In genomic region chr3:95693821-95694807, GRCm38 (mm10) we compare ENCODE assay signal across 8 mouse cellular contexts. TPM values are rescaled to one million over a fixed set of nuclear protein-coding genes. Genes with fewer than 3 reads are reported as not detected.
DNase-seq lines count a peak whose midpoint lies in the region; ATAC-seq and TF ChIP-seq lines count a peak whose summit lies in the region.
"Had no signal": no experiment of that assay in that cellular context is flagged by ENCODE, and none has a peak within 500 bp of the region (broad histone marks: within the 10 kb centered on the region; RNA-seq: fewer than 3 reads in every experiment).

No protein-coding gene starts in this region.

- H3K4me2 ChIP-seq in neural tube, embryonic 15.5 days, result no peak overlapping the region
- no peak overlapping the region for H3K4me2 ChIP-seq in heart, postnatal 0 days (ENCODE audit: low read depth, low read length)
- no peak overlapping the region for H3K4me2 ChIP-seq in lung, embryonic 15.5 days
- no peak overlapping the region for H3K4me2 ChIP-seq in midbrain, embryonic 16.5 days (ENCODE audit: low read length)
- H3K4me2 ChIP-seq: neural tube, embryonic 12.5 days had no signal

- H3K27me3 ChIP-seq in neural tube, embryonic 15.5 days (replicated peaks), result no peaks in the 10 kb centered on the region
- no peaks in the 10 kb centered on the region for H3K27me3 ChIP-seq in heart, postnatal 0 days (ENCODE audit: control insufficient read depth, insufficient read depth, low read length)
- H3K27me3 ChIP-seq in lung, embryonic 15.5 days, result no peaks in the 10 kb centered on the region
- no peaks in the 10 kb centered on the region for H3K27me3 ChIP-seq in midbrain, embryonic 16.5 days (ENCODE audit: control insufficient read depth, insufficient read depth, low read depth, low read length)
- H3K27me3 ChIP-seq: neural tube, embryonic 12.5 days had no signal

- TF ChIP-seq CTCF in heart, postnatal 0 days (IDR thresholded peaks at IDR 0.05; ENCODE audit: low read depth), result no peak

- DNase-seq in neural tube, embryonic 10.5 days (ENCODE audit: extremely low spot score, low spot score), result peak; percentile 15
- no peak for DNase-seq in heart, postnatal 0 days (ENCODE audit: low spot score)
- no peak for DNase-seq in testis, postnatal 10 days (ENCODE audit: low spot score)
- DNase-seq in frontal cortex, postnatal 25 days (ENCODE audit: low spot score in 2 of 2), result no peak

- TF ChIP-seq EP300 in heart, postnatal 0 days (IDR thresholded peaks at IDR 0.05; ENCODE audit: low read depth), result no peak

- no peak overlapping the region for H3K27ac ChIP-seq in neural tube, embryonic 15.5 days (replicated peaks)
- peak overlapping the region; percentile 87 for H3K27ac ChIP-seq in heart, postnatal 0 days (ENCODE audit: low read depth)
- peak overlapping the region; percentile 18; the same call in 1 of the 2 replicates for H3K27ac ChIP-seq in lung, embryonic 15.5 days
- no peak overlapping the region for H3K27ac ChIP-seq in midbrain, embryonic 16.5 days (ENCODE audit: low read length)
- H3K27ac ChIP-seq: neural tube, embryonic 12.5 days had no signal

- WGBS in neural tube, embryonic 15.5 days, result 73% methylated on average over 11 of the region's 11 CpGs
- 52% methylated on average over 11 of the region's 11 CpGs for WGBS in heart, postnatal 0 days
- WGBS in lung, embryonic 15.5 days, result 46% methylated on average over 11 of the region's 11 CpGs
- WGBS in midbrain, embryonic 16.5 days, result 69% methylated on average over 11 of the region's 11 CpGs

- no peak overlapping the region for H3K4me3 ChIP-seq in neural tube, embryonic 15.5 days (replicated peaks)
- H3K4me3 ChIP-seq in heart, postnatal 0 days (ENCODE audit: low read depth, low read length), result no peak overlapping the region
- no peak overlapping the region for H3K4me3 ChIP-seq in lung, embryonic 15.5 days
- H3K4me3 ChIP-seq in midbrain, embryonic 16.5 days (ENCODE audit: low read depth, low read length), result no peak overlapping the region
- H3K4me3 ChIP-seq: neural tube, embryonic 12.5 days had no signal

- ATAC-seq in neural tube, embryonic 15.5 days (ENCODE audit: low FRiP score), result no peak
- no peak for ATAC-seq in heart, postnatal 0 days (ENCODE audit: insufficient read depth, low read depth)
- ATAC-seq in lung, embryonic 15.5 days (ENCODE audit: borderline replicate concordance, extremely low read depth, low FRiP score, low TSS enrichment), result no peak
- ATAC-seq in midbrain, embryonic 16.5 days, result no peak

- no peaks in the 10 kb centered on the region for H3K36me3 ChIP-seq in neural tube, embryonic 15.5 days
- H3K36me3 ChIP-seq in heart, postnatal 0 days (replicated peaks; ENCODE audit: control insufficient read depth, insufficient read depth, low read length), result no peaks in the 10 kb centered on the region
- no peaks in the 10 kb centered on the region for H3K36me3 ChIP-seq in lung, embryonic 15.5 days
- no peaks in the 10 kb centered on the region for H3K36me3 ChIP-seq in midbrain, embryonic 16.5 days (ENCODE audit: control insufficient read depth, insufficient read depth, low read length)

- no peaks in the 10 kb centered on the region for H3K9me3 ChIP-seq in neural tube, embryonic 15.5 days (replicated peaks)
- H3K9me3 ChIP-seq in heart, postnatal 0 days (replicated peaks; ENCODE audit: control insufficient read depth, low read length), result no peaks in the 10 kb centered on the region
- H3K9me3 ChIP-seq in lung, embryonic 15.5 days, result no peaks in the 10 kb centered on the region
- H3K9me3 ChIP-seq in midbrain, embryonic 16.5 days (replicated peaks; ENCODE audit: control insufficient read depth, low read length, poor library complexity, severe bottlenecking), result no peaks in the 10 kb centered on the region
- H3K9me3 ChIP-seq: neural tube, embryonic 12.5 days had no signal

- H3K4me1 ChIP-seq in neural tube, embryonic 15.5 days, result 0 out of 2 replicates have a peak, but pooled peaks cover 10% of the 10 kb centered on the region
- H3K4me1 ChIP-seq in heart, postnatal 0 days (ENCODE audit: control insufficient read depth, insufficient read depth), result peaks cover 49% of the 10 kb centered on the region
- peaks cover 36% of the 10 kb centered on the region for H3K4me1 ChIP-seq in lung, embryonic 15.5 days
- H3K4me1 ChIP-seq in midbrain, embryonic 16.5 days (ENCODE audit: control insufficient read depth, insufficient read depth, low read length), result no peaks in the 10 kb centered on the region

- H3K9ac ChIP-seq in neural tube, embryonic 15.5 days (replicated peaks), result no peak overlapping the region
- H3K9ac ChIP-seq in heart, postnatal 0 days (replicated peaks; ENCODE audit: low read depth, low read length), result no peak overlapping the region
- no peak overlapping the region for H3K9ac ChIP-seq in lung, embryonic 15.5 days
- H3K9ac ChIP-seq in midbrain, embryonic 16.5 days (ENCODE audit: low read depth, low read length), result no peak overlapping the region
- H3K9ac ChIP-seq: neural tube, embryonic 12.5 days had no signal

RNA-seq across cellular contexts. Expression of gene Adamtsl4, which starts 6.4 kb away (rescaled TPM):
- 1.3 and 1.6 TPM in 2 replicates for polyA plus RNA-seq in neural tube, embryonic 15.5 days (2015; fragmentation: Nextera tagmentation; extraction: Ambion mirVana)
- 20.2 and 23.8 TPM in 2 replicates for total RNA-seq in heart, postnatal 0 days (2014; rRNA removed; ENCODE audit: low replicate concordance)
- polyA plus RNA-seq in heart, postnatal 0 days (2015; fragmentation: Nextera tagmentation; extraction: Ambion mirVana), result 7.5 and 11.2 TPM in 2 replicates
- polyA plus RNA-seq in lung, embryonic 15.5 days (2015; fragmentation: Nextera tagmentation; extraction: Ambion mirVana), result 3.1 and 5.7 TPM in 2 replicates
- polyA plus RNA-seq in midbrain, embryonic 16.5 days (2015; fragmentation: Nextera tagmentation; extraction: Ambion mirVana), result 0.80 and 1.0 TPM in 2 replicates

RNA-seq across cellular contexts. Expression of gene Mcl1, which starts 35.5 kb away (rescaled TPM):
- polyA plus RNA-seq in neural tube, embryonic 15.5 days (2015; fragmentation: Nextera tagmentation; extraction: Ambion mirVana), result 41.4 and 42.0 TPM in 2 replicates
- 213 and 278 TPM in 2 replicates for total RNA-seq in heart, postnatal 0 days (2014; rRNA removed; ENCODE audit: low replicate concordance)
- polyA plus RNA-seq in heart, postnatal 0 days (2015; fragmentation: Nextera tagmentation; extraction: Ambion mirVana), result 50.1 and 51.9 TPM in 2 replicates
- polyA plus RNA-seq in lung, embryonic 15.5 days (2015; fragmentation: Nextera tagmentation; extraction: Ambion mirVana), result 64.5 and 65.2 TPM in 2 replicates
- polyA plus RNA-seq in midbrain, embryonic 16.5 days (2015; fragmentation: Nextera tagmentation; extraction: Ambion mirVana), result 37.9 and 43.1 TPM in 2 replicates

RNA-seq across cellular contexts. Expression of gene Ecm1, which starts 45.3 kb away (rescaled TPM):
- polyA plus RNA-seq in neural tube, embryonic 15.5 days (2015; fragmentation: Nextera tagmentation; extraction: Ambion mirVana), result 11.6 and 11.8 TPM in 2 replicates
- total RNA-seq in heart, postnatal 0 days (2014; rRNA removed; ENCODE audit: low replicate concordance), result 22.9 and 63.8 TPM in 2 replicates
- 55.8 and 59.6 TPM in 2 replicates for polyA plus RNA-seq in heart, postnatal 0 days (2015; fragmentation: Nextera tagmentation; extraction: Ambion mirVana)
- polyA plus RNA-seq in lung, embryonic 15.5 days (2015; fragmentation: Nextera tagmentation; extraction: Ambion mirVana), result 16.9 and 20.4 TPM in 2 replicates
- polyA plus RNA-seq in midbrain, embryonic 16.5 days (2015; fragmentation: Nextera tagmentation; extraction: Ambion mirVana), result 10.0 and 11.5 TPM in 2 replicates

Comparison
In these comparisons a context has a peak if more than half of its experiments do, and no peak if none do; other contexts are left out.
1. H3K27ac ChIP-seq: peak in heart, postnatal 0 days (single experiment) and lung, embryonic 15.5 days (single experiment); none in neural tube, embryonic 15.5 days (single experiment) and midbrain, embryonic 16.5 days (single experiment).